Mouse (Mus musculus) frontal cortex, adult (tissue): ENCODE measurements around the gene Rab4b.

ENCODE experiments used
- ATAC-seq: cut with Nextera tagmentation; 2 replicates; pipeline ENCODE4 v1.9.2; 2017; ENCODE audit warnings: mild to moderate bottlenecking, moderate library complexity, mixed read lengths; ENCODE audit not compliant: low TSS enrichment

Rab4b gene

DNA sequence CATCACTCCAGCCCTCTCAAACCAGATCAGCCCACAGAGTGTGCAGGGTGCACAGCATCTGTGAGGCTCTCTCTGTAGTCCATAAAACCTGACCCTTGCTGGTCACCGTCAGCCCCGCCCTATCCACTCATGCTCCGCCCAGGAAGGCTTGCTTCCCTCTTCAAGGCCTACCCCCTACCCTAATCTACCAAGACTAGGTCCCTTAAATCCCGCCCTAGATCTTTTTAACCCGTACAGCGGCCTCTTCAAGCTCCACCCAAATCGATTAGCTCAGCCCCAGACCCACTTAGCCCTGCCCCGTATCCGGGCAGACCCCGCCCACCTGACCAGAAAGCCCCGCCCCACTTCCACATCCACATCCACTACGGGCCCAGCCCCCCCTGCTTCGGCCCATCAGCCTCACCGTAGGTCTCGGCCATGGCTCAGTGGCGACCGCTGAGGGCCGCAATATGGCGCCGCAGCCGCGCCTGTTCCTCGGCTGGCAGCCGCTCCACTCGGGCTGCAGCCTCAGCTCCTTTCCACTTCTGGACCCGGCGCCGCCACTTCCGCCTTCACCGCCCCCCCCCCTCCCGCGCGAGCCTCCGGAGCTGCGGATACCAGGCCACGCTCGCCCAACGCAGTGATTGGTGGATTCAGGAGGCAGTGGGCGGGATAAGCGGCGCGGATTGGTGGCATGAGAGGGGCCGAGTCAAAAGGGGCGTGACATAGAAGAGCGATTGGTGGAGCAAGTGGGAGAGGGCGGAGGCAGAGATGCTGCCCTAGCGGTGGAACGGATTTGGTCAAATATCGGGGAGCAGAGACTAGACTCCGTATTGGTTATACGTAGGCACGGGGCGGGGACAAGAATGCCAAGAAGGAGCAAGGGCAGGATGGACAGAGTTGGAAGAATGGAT, at the start of gene Rab4b:
Gene Rab4b (minus strand): TSS at position 573 of the 893 bp plus-strand sequence.
- ATAC-seq: peak; percentile 96

DNA sequence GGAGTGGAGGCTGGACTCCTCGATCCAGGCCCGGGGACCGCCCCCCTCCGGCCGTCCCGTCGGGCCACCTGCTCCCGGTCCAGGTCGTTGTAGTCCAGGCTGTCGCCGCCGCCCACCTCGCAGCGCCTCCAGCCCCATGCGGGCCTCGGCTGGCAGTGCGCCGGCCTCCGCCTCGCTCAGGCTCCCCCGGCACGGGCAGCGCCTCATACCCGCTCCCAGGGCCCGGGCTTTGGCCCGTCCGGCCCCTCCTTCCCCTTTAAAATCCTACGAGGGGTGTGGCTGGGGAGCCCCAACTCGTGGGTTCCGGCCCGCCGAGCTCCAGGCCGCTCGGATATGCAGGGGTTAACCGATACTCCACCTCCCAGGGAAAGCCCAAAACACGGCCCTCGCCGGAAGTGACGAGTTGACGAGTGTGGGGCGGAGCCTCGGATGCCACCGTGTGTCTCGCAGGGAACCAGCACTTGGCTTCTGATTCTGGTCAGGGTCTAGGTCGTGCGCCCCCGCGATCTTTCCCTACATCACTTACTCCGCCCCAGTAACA, 49.7 kb upstream of the Rab4b start, which contains the start of gene Itpkc:
Gene Itpkc (minus strand): TSS at position 381 of the 541 bp plus-strand sequence.
- peak; percentile 71 for ATAC-seq

DNA sequence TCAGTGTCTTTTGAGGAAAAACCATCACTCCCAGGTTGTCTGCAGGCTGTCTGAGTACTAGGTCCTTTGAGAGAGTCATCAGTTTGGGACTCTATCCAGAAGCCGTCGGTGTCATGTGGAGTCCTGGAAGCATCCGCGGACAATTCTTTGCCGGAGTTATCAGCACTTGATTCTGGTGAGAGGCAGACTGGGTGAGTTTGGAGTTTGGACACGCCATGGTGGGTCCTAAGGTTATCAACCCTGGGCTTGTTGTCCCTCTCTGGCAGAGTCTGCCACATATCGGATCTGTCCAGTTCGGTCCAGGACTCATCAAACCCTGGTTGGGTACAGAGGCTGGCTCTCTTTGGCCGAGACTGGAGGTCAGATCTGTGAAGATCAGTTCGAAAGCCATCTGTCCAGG, 49.0 kb upstream of the Rab4b start:
- no peak for ATAC-seq

DNA sequence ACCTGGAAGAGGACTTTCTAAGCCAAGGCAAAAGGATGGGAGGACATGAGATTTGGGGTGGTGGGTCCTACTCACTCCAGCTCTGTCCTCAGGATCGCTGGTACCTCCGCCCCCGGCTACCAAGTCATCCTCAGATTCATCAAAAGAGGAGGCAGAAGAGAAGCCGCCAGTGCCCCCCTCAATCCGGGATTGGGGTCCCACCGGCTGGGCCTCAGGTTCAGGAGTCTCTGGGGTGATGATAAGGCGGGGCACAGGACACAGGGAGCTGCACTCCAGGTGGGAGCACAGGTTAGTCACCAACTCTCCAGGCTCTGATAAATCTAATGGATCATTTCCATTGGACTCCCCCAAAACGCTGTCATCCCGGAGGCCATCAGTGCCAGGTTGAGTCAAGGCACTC, 48.6 kb upstream of the Rab4b start:
- ATAC-seq: no peak

DNA sequence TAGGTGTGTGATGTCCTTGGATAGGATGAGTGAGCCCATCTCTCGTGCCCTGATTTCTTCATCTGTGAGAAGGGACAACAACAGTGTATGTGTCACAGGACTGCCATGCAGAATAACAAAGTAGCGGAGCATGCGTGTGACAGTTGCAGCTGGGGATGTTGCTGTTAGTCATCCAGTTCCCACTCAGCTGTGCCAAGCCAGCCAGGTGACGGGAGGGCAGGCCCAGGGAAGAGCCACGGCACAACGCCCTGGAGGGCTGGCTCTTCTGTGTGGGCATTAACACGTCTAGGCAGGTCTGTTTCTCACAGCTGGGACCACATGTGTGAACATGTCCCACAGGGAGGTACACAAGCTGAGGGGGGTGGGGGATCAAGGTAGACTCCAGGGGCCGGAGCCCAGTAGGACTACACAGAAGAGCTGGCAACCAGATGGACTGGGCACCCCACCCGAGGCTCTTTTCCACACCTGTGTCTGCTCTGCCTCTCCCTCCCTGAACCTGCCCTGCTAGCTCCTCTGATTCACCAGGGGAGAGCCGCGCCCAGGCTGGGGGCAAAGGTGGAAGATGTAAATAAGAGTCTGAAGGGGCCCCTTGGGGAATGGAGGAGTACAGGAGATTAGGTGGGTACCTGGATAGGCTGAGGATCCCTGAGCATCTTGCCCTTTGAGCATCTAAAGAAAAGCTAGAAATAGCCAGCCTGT, 46.3 kb upstream of the Rab4b start:
- peak; percentile 22; the same call in 1 of the 2 replicates for ATAC-seq

DNA sequence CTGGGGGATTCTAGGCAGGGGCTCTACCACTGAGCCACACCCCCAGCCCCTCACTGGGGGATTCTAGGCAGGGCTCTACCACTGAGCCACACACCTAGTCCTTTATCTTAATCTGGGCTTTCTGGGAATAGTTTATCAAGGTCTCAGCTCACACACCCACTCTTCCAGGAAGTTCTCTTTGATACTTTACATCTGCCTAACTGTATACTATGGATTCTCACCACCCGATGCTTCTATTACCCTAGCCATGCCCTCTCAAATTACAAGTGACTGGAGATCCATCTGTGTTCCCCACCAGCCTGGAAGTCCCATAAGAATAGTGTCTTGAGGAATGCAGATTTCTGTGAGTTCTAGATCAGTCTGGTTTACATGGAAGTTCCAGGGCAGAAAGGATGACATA, 43.8 kb upstream of the Rab4b start:
- no peak for ATAC-seq

DNA sequence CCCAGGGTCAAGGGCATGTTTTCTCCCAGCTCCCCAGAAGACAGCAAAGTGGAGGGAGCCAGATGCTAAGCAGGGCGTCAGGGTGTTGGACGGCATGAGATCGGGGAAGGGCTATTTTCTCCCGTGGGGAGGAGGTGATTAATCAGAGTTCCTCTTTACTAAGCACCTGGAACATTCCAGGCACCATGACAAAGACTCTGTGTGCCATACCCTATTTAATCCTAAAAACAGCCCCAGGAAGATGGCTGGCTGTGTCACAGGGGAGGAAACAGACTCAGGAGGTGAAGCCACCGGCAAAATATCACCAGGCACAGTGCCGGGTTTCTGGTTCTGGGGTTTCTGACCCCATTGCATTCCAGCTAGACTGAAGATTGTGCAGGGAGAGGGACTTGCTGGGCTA, 43.2 kb upstream of the Rab4b start:
- ATAC-seq: no peak

DNA sequence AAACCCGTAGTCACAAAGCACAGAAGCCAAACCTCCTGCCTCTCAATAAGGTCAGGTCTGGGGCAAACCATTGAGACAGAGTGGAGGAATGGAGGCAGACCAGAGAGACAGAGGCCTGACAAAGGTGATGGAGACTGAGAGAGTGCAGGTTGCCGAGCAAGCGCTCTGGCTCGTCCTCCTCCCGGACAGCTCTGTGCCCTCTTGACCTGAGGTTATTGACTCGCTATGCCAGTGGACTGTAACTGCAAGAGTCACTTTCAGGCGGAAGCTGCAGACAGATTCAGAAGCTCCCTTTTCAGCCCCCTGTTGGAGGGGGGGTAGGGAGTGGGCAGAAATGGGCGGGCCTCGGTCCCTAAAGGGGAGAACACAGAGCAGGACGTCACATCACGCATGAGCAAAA, 41.2 kb upstream of the Rab4b start:
- ATAC-seq: no peak

DNA sequence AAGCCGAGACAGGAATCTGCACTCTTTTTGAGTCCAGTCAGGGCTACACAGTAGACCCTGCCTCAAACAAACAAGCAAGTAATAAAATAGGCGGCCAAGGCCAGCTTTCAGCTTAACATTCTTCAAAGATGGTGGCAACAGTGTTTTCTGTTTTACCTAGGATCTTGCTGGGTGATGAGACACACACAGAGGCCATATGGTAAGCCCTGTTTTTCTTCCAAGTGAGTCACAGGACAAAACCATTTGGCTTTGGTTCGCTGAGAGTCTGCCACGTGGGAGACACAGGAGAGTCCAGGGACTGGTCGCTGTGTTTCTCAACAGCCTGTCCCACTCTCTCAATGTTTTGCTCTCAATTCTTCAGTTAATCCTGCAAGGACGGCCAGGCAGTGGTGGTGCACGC, 39.9 kb upstream of the Rab4b start:
- ATAC-seq: no peak

DNA sequence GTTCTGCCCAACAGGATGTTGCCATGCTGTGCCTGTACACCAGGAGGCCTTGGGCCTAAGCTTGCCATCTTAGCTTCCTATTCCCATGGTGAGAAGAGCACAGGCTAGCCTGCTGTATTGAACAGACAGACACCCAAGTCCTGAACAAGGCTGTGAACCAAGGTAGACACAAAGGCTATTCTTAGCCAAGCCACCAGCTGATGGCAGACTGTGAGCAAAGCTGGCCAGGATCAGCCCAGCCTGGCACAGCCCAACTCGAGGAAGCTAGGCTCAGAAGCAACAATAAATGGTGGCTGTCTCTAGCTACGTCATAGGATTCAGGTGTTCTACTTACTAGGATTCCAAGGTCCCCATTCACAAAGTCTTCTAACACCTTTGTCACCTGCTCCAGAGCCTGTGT, 33.9 kb upstream of the Rab4b start:
- no peak for ATAC-seq

DNA sequence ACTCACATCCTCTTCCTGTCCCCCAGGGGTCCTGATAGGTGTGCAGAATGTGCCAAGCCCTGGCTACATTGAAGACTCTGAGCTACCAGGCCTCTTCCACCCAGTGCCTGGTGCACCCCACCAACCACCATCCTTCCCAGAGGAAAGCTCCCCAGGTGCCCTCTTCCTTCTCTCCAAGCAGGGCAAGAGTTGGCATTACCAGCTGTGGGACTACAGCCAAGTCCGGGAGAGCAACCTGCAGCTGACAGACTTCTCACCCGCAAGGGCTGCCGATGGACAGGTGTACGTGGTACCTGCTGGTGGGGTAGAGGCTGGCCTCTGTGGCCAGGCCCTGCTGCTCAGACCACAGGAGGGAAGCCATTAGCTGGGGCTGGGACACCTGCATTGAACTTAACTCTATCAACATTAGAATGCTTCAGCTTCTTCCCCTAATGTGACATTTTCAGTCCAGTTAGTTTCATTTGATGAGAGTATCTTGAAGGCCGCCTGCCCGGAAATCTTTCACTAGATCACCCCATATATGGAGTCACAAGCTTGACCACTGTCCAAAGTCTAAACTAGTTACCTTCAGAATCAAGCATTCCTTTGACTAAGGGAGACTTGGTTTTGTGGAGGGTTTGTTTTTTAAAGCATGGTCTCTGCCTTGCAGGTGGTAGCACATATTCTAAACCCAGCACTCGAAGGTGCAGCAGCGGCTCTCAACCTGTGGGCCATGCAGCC, 25.2 kb upstream of the Rab4b start:
- ATAC-seq: no peak

DNA sequence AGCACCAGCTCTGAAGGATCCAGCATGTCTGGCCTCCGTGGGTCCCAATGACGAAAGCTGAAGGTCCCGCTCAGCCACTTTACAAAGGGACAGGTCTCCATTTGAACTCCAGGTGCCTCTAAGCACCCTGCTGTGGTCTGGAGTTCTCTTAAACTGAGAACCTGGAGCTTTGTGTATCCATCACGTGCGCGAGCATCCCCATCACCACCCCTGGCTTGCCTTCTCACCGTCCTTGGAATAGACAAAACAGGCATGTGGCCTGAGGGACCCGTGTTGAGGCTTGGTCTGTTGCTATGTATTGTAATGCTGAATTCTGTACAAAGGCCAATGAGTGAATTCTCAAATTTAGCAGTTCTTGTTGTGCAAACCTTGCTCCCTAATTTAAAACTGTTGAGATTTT, 20.1 kb upstream of the Rab4b start:
- no peak for ATAC-seq

DNA sequence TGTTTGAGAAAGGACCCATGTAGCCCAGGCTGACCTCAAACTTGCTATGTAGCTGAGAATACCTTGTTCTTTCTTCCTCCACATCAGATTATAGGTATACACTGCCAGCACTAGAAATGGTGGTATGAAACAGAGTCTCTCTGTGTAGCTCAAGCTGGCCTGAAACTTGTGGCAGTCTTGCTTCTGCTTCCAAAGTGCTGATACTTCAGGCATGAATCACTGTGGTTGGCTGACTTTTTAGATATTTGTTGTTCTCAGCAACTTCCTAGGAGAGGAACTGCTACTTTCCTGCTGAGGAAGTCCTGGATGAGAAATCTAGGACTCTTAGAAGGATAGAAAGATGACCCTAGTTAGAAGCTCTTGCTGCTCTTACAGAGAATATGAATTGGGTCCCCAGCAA, 19.7 kb upstream of the Rab4b start:
- ATAC-seq: no peak

DNA sequence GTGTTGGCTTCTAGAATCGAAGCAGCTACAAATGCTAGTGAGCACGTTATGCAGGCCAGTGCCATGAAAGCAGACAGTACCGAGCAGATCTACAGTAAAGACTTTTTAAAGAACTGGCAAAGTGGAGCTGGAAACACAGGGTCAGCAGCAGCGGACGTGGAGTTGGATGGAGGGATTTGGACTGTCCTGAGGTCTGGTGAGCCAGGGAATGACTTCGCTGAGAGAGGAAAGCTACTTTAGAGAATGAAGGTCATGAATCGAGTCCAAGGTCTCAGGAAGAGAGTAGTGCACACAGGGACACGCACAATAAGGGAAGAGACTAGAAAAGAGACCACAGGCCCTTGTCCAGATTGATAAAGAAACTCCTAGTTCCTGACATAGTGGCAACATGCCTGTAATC, 18.9 kb upstream of the Rab4b start:
- ATAC-seq: no peak

DNA sequence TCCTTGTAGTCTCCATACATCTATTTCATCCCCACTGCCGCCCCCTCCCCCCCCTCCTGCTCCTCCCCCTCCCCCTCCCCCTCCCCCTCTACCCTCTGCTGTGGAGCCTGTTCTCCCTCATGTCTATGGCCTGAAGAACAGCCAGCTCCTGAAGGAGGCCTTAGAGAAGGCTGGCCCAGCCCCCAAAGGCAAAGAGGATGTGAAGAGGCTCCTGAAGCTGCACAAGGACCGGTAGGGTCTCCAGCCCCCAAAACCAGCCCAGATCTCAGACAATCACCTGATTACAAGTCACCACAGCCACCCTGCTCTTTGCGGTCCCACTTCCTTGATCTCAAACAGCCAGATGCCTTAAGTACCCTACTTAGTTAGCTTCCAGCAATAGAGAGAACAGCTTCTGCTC, 18.4 kb upstream of the Rab4b start:
- ATAC-seq: no peak

DNA sequence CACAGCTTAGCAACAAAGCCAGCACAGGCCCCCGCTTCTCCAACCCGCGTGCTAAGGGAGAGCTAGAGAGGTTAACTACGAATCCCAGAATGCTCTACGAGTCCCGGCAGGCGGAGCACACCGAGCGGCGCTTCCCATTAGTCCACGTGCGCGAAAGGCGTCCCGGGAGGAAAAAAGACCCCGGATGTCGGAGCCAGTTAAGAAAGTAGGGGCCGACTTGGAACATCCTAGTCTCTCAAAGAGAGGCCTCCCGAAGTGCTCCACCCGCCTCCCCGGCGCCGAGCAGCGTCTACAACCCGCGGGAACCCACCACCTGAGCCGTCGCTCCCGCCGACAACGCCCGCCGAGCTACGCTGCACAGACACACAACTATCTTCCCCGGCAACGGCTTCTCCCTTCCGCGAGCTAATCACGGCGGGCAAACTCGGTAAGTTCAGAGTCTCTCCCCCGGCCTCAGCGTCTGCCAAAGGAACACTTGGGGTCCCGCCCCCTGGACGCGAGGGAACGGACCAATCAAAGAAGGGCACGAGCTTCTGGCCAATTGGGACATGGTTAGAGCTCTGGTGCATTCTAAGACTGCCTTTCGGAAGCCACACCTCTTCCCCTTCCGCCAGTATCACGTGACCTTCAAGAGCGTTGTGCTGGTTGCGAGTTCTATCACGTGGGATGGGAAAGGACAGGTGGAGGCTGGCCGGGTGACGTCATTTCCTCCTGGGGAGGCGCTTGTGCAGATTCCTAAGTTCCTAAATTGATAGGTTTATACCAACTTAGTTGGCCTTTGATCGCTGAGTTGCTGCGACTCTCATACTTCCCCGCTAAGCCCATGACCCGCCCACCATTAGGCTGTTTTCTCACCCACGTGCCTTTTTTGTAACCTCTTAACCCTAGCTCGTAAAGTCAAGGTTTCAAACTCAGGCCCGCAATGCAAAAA, 17.2 kb upstream of the Rab4b start, which contains the start of the genes BC024978 and Snrpa:
Gene BC024978 (plus strand): TSS at position 101 of the 931 bp plus-strand sequence.
Gene Snrpa (minus strand): TSS at position 591 of the 931 bp plus-strand sequence.
- peak; percentile 96 for ATAC-seq

DNA sequence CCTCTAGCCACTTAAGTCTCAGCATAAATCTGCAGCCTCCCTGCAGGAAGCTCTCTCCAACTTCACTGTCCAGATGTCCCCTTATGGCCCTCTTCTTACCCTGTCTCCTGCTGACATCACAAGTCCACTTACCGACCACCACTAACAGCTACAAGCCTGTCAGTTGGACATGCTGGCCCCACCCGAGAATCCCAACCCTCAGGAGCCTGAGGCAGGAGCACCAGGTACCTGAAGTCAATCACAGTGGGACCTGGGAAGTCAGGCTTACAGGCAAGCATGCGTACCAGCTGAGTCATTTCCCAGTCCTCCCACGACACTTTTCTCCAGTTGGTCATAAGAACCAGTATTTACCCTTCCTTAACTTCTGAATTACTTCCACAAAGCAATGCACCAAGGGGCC, 15.0 kb upstream of the Rab4b start:
- no peak for ATAC-seq

DNA sequence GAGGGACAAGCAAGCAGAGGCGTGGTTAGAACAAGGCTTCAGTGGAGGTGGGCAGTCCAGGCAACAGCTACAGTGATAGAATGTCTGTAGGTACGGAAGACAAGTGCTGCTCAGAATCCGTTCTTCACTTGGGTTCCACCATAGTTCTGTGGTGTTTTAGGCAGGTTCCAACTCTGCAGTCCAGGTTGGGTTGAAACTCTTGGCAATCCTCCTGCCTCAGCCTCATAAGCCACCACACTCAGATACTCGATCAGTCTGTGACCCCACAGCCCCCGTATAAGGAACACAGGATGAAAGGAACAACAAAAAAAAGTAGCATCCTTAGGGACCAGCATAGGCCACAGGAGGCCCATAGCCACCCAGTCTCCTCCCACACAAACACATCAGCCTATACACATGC, 13.7 kb upstream of the Rab4b start:
- no peak for ATAC-seq

DNA sequence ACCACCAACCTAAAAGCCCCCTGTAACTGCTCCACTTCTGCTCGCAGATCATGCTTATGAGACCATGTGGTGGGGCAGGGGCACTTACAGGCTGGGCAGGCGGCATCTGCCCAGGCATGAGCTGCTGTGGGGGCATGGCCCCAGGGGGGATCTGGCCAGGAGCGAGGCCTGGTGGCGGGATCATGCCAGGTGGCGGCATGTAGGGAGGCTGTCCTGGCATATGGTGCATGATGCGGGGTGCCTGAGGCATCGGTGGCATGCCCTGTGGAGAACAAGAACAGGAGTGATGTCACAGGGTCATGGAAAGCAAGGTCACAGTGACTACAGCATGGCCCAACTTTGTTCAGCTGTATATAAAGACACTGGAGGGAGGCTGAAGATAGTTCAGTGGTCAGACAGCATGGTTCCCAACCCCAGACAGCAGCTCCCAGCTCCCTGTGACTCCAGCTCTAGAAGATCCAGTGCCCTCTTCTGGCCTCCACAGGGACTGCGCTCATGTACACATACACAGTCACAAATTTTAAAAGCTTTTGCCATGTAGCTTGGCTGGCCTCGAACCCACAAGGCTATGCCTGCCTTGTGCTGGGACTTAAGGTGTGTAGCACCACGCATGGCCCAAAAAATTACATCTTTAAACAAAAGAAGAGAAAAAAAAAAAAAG, 10.7 kb upstream of the Rab4b start:
- no peak for ATAC-seq

DNA sequence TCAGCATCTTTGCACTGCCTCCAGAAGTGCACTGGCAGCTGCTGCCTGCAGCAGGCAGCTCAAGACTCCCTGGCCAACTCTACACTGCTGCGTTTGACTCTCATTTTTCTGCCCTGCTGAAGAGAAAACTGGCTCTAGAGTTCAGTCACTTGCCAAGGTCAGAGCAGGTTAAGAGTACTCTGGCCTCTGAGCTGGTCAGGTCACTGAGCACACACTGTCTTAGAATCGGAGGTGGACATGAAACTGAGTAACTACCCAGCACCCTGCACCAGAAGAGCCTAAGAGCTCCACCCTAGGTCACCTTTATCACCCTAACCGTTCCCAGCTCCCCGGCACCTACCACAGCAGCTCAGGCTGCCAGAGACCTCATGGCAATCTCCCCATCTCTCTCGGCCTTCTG, 7.3 kb upstream of the Rab4b start:
- ATAC-seq: no peak
